Mouse (Mus musculus) thymus, postnatal 0 days (tissue): ENCODE measurements around the gene Ppil3. TPM values are rescaled to one million over a fixed set of nuclear protein-coding genes. Genes with fewer than 3 reads are reported as not detected.

ENCODE experiments used
- DNase-seq: peaks from one replicate; pipeline ENCODE4 v3.0.0-alpha.2; 2015; ENCODE audit warnings: low spot score
- polyA plus RNA-seq: library from polyadenylated mRNA; unstranded; fragments of >200 nt; fragmentation: Nextera tagmentation; extraction: Ambion mirVana; gene quantifications from 2 replicates; pipeline ENCODE4 v1.2.1, GENCODE M21; 2015

Gene Ppil3
- polyA plus RNA-seq, 1 experiment from 2014 or later = 68.1 TPM

GRCm38 (mm10) chr1:58410198-58410588 lies 35.1 kb downstream of the Ppil3 start:
- no peak for DNase-seq

- no peak for DNase-seq
Observed at GRCm38 (mm10) chr1:58409553-58410197, 35.6 kb downstream of the Ppil3 start.

GRCm38 (mm10) chr1:58408141-58408540 lies 37.1 kb downstream of the Ppil3 start:
- DNase-seq = no peak

- DNase-seq = no peak
Observed at GRCm38 (mm10) chr1:58407321-58407720, 38.0 kb downstream of the Ppil3 start.

- no peak for DNase-seq
Observed at GRCm38 (mm10) chr1:58403745-58404144, 41.5 kb downstream of the Ppil3 start.

GRCm38 (mm10) chr1:58401396-58401795 lies 43.9 kb downstream of the Ppil3 start:
- no peak for DNase-seq

GRCm38 (mm10) chr1:58397731-58398130 lies 47.6 kb downstream of the Ppil3 start:
- DNase-seq = no peak

GRCm38 (mm10) chr1:58396179-58396578 lies 49.1 kb downstream of the Ppil3 start:
- no peak for DNase-seq

- no peak for DNase-seq
Observed at GRCm38 (mm10) chr1:58395341-58395740, 49.9 kb downstream of the Ppil3 start.

GRCm38 (mm10) chr1:58393284-58394195 lies 51.7 kb downstream of the Ppil3 start:
- peak; percentile 60 for DNase-seq

- DNase-seq = peak; percentile 95
Observed at GRCm38 (mm10) chr1:58392652-58393283, 52.5 kb downstream of the Ppil3 start, which contains the start of gene Bzw1. Gene Bzw1, plus strand, starts transcription at chr1:58392898.

- DNase-seq = no peak
Observed at GRCm38 (mm10) chr1:58392268-58392651, 53.0 kb downstream of the Ppil3 start.

- DNase-seq = no peak
Observed at GRCm38 (mm10) chr1:58391421-58392267, 53.6 kb downstream of the Ppil3 start.

GRCm38 (mm10) chr1:58382586-58383281 lies 62.6 kb downstream of the Ppil3 start:
- no peak for DNase-seq

Other genes with a start within 250 kb of the Ppil3 start
- gene Aox4, start 235.1 kb downstream of the Ppil3 start, polyA plus RNA-seq = 0.91 and 1.2 TPM in 2 replicates
- gene Aox2, start 167.2 kb downstream of the Ppil3 start, polyA plus RNA-seq = 0.14 and 0.21 TPM in 2 replicates
- gene Bzw1, start 52.6 kb downstream of the Ppil3 start, polyA plus RNA-seq = 437 and 440 TPM in 2 replicates
- 239 and 257 TPM in 2 replicates for gene Clk1, start 21.4 kb downstream of the Ppil3 start, polyA plus RNA-seq
- gene Nif3l1, start 335 bp downstream of the Ppil3 start, polyA plus RNA-seq = 25.6 and 25.7 TPM in 2 replicates
- gene Orc2, start 59.6 kb upstream of the Ppil3 start, polyA plus RNA-seq = 32.9 and 36.5 TPM in 2 replicates
- gene Fam126b, start 140.8 kb upstream of the Ppil3 start, polyA plus RNA-seq = 6.7 and 7.3 TPM in 2 replicates
- 276 and 280 TPM in 2 replicates for gene Ndufb3, start 140.9 kb upstream of the Ppil3 start, polyA plus RNA-seq